Mouse (Mus musculus) limb, embryonic 11.5 days (tissue): ENCODE measurements around the gene AL607142.1. TPM values are rescaled to one million over a fixed set of nuclear protein-coding genes. Genes with fewer than 3 reads are reported as not detected.

ENCODE experiments used
- ATAC-seq: fragments of 200-750 bp; cut with Nextera tagmentation; 2 replicates; pipeline ENCODE4 v1.8.0; 2017; ENCODE audit warnings: low read depth; ENCODE audit not compliant: insufficient number of reproducible peaks, low FRiP score, low TSS enrichment
- DNase-seq: peaks from one replicate; pipeline ENCODE4 v3.0.0-alpha.2; 2015; ENCODE audit warnings: low spot score
- H3K27ac ChIP-seq: fragments of 300-500 bp; sonication (generic); replicated peaks from 2 replicates; pipeline ENCODE4 v1.5.1; 2014; ENCODE audit warnings: low read depth, mild to moderate bottlenecking, low read length
- H3K27me3 ChIP-seq: fragments of 300-500 bp; sonication (generic); 2 replicates; pipeline ENCODE4 v1.6.1; 2014; ENCODE audit warnings: mild to moderate bottlenecking, low read length, mixed read lengths; ENCODE audit not compliant: control insufficient read depth, insufficient read depth
- H3K36me3 ChIP-seq: fragments of 300-500 bp; sonication (generic); 2 replicates; pipeline ENCODE4 v1.6.1; 2014; ENCODE audit warnings: mild to moderate bottlenecking, low read length, moderate library complexity, mixed read lengths; ENCODE audit not compliant: control insufficient read depth, insufficient read depth
- H3K4me1 ChIP-seq: fragments of 300-500 bp; sonication (generic); 2 replicates; pipeline ENCODE4 v1.6.1; 2014; ENCODE audit warnings: low read length, mixed read lengths; ENCODE audit not compliant: control insufficient read depth, insufficient read depth
- H3K4me2 ChIP-seq: fragments of 300-500 bp; sonication (generic); 2 replicates; pipeline ENCODE4 v1.6.1; 2014; ENCODE audit warnings: low read depth, mild to moderate bottlenecking, moderate library complexity; ENCODE audit not compliant: severe bottlenecking
- H3K4me3 ChIP-seq: fragments of 300-500 bp; sonication (generic); 2 replicates; pipeline ENCODE4 v1.5.1; 2014; ENCODE audit warnings: low read depth, low read length
- H3K9ac ChIP-seq: fragments of 300-500 bp; sonication (generic); 2 replicates; pipeline ENCODE4 v1.6.1; 2014; ENCODE audit warnings: mild to moderate bottlenecking, low read length
- H3K9me3 ChIP-seq: fragments of 300-500 bp; sonication (generic); 2 replicates; pipeline ENCODE4 v1.6.1; 2016; ENCODE audit warnings: low read length; ENCODE audit not compliant: control insufficient read depth
- WGBS: fragments of 180-500 bp; shearing (Covaris S2); extraction: QIAGEN DNeasy Blood & Tissue Kit; methylation state at CpG from one replicate; pipeline ENCODE4 v1.1.7; 2014; 5-methylcytosine and 5-hydroxymethylcytosine counted together
- polyA plus RNA-seq: library from polyadenylated mRNA; unstranded; fragments of >200 nt; fragmentation: Nextera tagmentation; extraction: Ambion mirVana; gene quantifications from 2 replicates; pipeline ENCODE4 v1.2.1, GENCODE M21; 2014

Gene AL607142.1
- polyA plus RNA-seq, 1 experiment from 2014 or later: not detected

GRCm38 (mm10) chr4:120032984-120033355, 31.8 kb upstream of the AL607142.1 start:
- Histone ChIP-seq H3K4me1 (0 out of 2 replicates have a peak, but pooled peaks cover 4% of the 10 kb centered on the region), H3K4me2 (peak overlapping the region; percentile 99), H3K9me3 (no peaks in the 10 kb centered on the region), H3K27me3 (peaks cover 36% of the 10 kb centered on the region), H3K9ac (peak overlapping the region; percentile 45; the same call in 1 of the 2 replicates), H3K27ac (no peak overlapping the region), H3K4me3 (peak overlapping the region; percentile 50), H3K36me3 (no peaks in the 10 kb centered on the region)
- ATAC-seq: no peak
- DNase-seq: peak; percentile 32
- WGBS: under 1% methylated on average over 33 of the region's 38 CpGs

- no peak overlapping the region for H3K9ac ChIP-seq
- 0 out of 2 replicates have a peak, but pooled peaks cover 4% of the 10 kb centered on the region for H3K4me1 ChIP-seq
- H3K9me3 ChIP-seq: no peaks in the 10 kb centered on the region
- H3K27me3 ChIP-seq: peaks cover 33% of the 10 kb centered on the region
- no peak overlapping the region for H3K4me2 ChIP-seq
- no peaks in the 10 kb centered on the region for H3K36me3 ChIP-seq
- WGBS: 89% methylated on average over 4 of the region's 4 CpGs
- ATAC-seq (no peak), DNase-seq (no peak)
- no peak overlapping the region for H3K27ac ChIP-seq
- no peak overlapping the region for H3K4me3 ChIP-seq
These were observed 28.5 kb upstream of the AL607142.1 start for GRCm38 (mm10) chr4:120036294-120036693.

- Histone ChIP-seq H3K4me1 (0 out of 2 replicates have a peak, but pooled peaks cover 4% of the 10 kb centered on the region), H3K36me3 (no peaks in the 10 kb centered on the region), H3K4me3 (no peak overlapping the region), H3K9me3 (no peaks in the 10 kb centered on the region), H3K4me2 (no peak overlapping the region), H3K9ac (no peak overlapping the region), H3K27me3 (peaks cover 26% of the 10 kb centered on the region), H3K27ac (no peak overlapping the region)
- WGBS: 49% methylated on average over 7 of the region's 7 CpGs
- no peak for ATAC-seq
- DNase-seq: no peak
These were observed 27.8 kb upstream of the AL607142.1 start for GRCm38 (mm10) chr4:120037007-120037406.

- H3K9me3 ChIP-seq: no peaks in the 10 kb centered on the region
- H3K27me3 ChIP-seq: no peaks in the 10 kb centered on the region
- DNase-seq (no peak), ATAC-seq (no peak)
- 83% methylated on average over 2 of the region's 2 CpGs for WGBS
- H3K9ac ChIP-seq: no peak overlapping the region
- no peak overlapping the region for H3K4me2 ChIP-seq
- no peaks in the 10 kb centered on the region for H3K4me1 ChIP-seq
- no peak overlapping the region for H3K4me3 ChIP-seq
- H3K36me3 ChIP-seq: no peaks in the 10 kb centered on the region
- H3K27ac ChIP-seq: no peak overlapping the region
These were observed 23.3 kb upstream of the AL607142.1 start for GRCm38 (mm10) chr4:120041520-120041919.

GRCm38 (mm10) chr4:120042480-120042879, 22.3 kb upstream of the AL607142.1 start:
- DNase-seq: no peak
- Histone ChIP-seq H3K4me2 (no peak overlapping the region), H3K27me3 (no peaks in the 10 kb centered on the region), H3K9ac (no peak overlapping the region), H3K27ac (no peak overlapping the region), H3K4me1 (no peaks in the 10 kb centered on the region), H3K36me3 (no peaks in the 10 kb centered on the region), H3K4me3 (no peak overlapping the region), H3K9me3 (no peaks in the 10 kb centered on the region)
- 91% methylated on average over 7 of the region's 7 CpGs for WGBS
- ATAC-seq: no peak

- H3K4me2 ChIP-seq: no peak overlapping the region
- H3K36me3 ChIP-seq: no peaks in the 10 kb centered on the region
- no peak for DNase-seq
- no peaks in the 10 kb centered on the region for H3K4me1 ChIP-seq
- no peak overlapping the region for H3K27ac ChIP-seq
- no peaks in the 10 kb centered on the region for H3K27me3 ChIP-seq
- H3K9ac ChIP-seq: no peak overlapping the region
- 81% methylated on average over 5 of the region's 5 CpGs for WGBS
- ATAC-seq: no peak
- no peak overlapping the region for H3K4me3 ChIP-seq
- H3K9me3 ChIP-seq: no peaks in the 10 kb centered on the region
These were observed 20.2 kb upstream of the AL607142.1 start for GRCm38 (mm10) chr4:120044612-120045011.

GRCm38 (mm10) chr4:120045131-120045537, 19.7 kb upstream of the AL607142.1 start:
- no peaks in the 10 kb centered on the region for H3K9me3 ChIP-seq
- H3K27ac ChIP-seq: no peak overlapping the region
- H3K4me2 ChIP-seq: no peak overlapping the region
- H3K36me3 ChIP-seq: no peaks in the 10 kb centered on the region
- DNase-seq (no peak), ATAC-seq (no peak)
- WGBS: 49% methylated on average over 5 of the region's 5 CpGs
- no peaks in the 10 kb centered on the region for H3K27me3 ChIP-seq
- H3K4me1 ChIP-seq: no peaks in the 10 kb centered on the region
- no peak overlapping the region for H3K4me3 ChIP-seq
- H3K9ac ChIP-seq: no peak overlapping the region

- no peak overlapping the region for H3K4me3 ChIP-seq
- DNase-seq: no peak
- H3K27ac ChIP-seq: no peak overlapping the region
- H3K36me3 ChIP-seq: no peaks in the 10 kb centered on the region
- WGBS: 89% methylated on average over 7 of the region's 7 CpGs
- no peaks in the 10 kb centered on the region for H3K9me3 ChIP-seq
- H3K4me2 ChIP-seq: no peak overlapping the region
- no peak for ATAC-seq
- H3K9ac ChIP-seq: no peak overlapping the region
- H3K27me3 ChIP-seq: no peaks in the 10 kb centered on the region
- H3K4me1 ChIP-seq: no peaks in the 10 kb centered on the region
These were observed 18.9 kb upstream of the AL607142.1 start for GRCm38 (mm10) chr4:120045871-120046270.

- Histone ChIP-seq H3K36me3 (no peaks in the 10 kb centered on the region), H3K27me3 (no peaks in the 10 kb centered on the region), H3K27ac (no peak overlapping the region), H3K9me3 (no peaks in the 10 kb centered on the region), H3K4me3 (no peak overlapping the region), H3K4me1 (no peaks in the 10 kb centered on the region), H3K4me2 (no peak overlapping the region), H3K9ac (no peak overlapping the region)
- 35% methylated on average over 4 of the region's 4 CpGs for WGBS
- ATAC-seq (no peak), DNase-seq (no peak)
These were observed 17.7 kb upstream of the AL607142.1 start for GRCm38 (mm10) chr4:120047060-120047459.
